Mouse (Mus musculus): Measurements from ENCODE around the gene Extl1. TPM values are rescaled to one million over a fixed set of nuclear protein-coding genes. Genes with fewer than 3 reads are reported as not detected.
"Not testable (repeated sequence)": the region's sequence is repeated elsewhere in the genome, so short reads cannot be mapped to it uniquely, and the experiment has no call there.

Extl1 gene
- total RNA-seq, 2 experiments from 2014 or later = not detected

DNA sequence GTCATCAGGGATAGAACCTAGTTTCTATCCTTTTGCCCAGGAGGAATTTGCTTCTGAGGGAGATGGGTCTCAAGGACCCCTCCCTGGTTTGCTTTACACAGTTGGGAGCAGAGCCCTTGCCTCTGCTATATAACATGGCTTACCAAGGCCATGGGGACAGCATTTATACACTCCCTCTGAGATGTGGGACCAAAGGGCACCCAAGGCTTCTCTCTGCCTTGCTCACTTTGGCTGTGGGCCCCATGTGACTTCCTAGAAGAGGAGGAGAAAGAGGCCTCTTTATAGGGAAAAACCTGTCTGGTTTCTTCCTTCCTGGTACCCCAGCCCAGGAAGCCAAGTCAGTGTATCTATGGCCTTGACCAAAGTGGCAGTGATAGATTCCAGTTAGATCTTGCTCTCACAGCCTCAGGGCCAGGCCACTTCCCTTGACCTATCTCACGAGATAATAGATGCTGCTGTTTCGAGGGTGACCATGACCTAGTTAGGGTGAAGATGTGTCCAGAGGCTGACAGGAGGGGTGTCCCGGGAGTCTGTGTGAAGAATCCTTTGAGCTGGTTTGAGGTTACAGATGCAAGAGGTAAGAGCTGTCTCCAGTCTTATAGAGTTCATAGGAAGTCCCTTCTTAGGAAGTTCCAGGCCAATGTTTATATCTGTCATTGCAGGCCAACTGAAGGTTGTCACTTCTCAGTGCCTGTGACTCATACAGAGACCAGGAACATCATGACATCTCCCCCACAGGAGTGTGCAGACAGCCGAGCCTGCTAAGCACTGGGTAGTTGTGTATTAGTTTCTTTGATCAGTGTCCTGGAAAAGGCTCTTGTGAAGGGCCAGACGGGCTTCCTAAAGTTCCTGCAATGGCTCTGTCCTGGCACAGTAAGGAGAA is 29.9 kb downstream of the Extl1 start:
- ATAC-seq (replicated peaks; ENCODE audit: poor library complexity, severe bottlenecking) = no peak

DNA sequence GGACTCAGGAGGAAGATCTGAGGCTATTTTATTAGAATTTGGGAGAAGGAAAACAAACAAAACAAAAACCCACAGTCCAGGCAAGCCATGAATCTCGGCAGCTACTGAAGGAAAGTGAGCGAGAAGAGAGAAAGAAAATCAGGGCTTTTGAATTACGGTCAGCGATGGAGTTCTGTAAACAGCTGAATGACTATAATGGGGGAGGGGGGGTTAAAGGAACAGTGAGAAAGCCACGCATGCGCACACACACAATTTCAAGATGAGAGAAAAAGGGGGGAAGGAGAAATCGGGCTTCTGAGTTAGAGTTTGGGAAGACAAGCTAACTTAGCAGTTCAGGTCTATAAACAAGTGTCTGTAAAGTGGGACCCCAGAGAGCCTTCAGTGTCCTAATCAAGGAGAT is 30.7 kb downstream of the Extl1 start:
- no peak for ATAC-seq (replicated peaks; ENCODE audit: poor library complexity, severe bottlenecking)

- no peak for ATAC-seq (replicated peaks; ENCODE audit: poor library complexity, severe bottlenecking)
These were observed 31.4 kb downstream of the Extl1 start for GRCm38 (mm10) chr4:134352261-134352707.

DNA sequence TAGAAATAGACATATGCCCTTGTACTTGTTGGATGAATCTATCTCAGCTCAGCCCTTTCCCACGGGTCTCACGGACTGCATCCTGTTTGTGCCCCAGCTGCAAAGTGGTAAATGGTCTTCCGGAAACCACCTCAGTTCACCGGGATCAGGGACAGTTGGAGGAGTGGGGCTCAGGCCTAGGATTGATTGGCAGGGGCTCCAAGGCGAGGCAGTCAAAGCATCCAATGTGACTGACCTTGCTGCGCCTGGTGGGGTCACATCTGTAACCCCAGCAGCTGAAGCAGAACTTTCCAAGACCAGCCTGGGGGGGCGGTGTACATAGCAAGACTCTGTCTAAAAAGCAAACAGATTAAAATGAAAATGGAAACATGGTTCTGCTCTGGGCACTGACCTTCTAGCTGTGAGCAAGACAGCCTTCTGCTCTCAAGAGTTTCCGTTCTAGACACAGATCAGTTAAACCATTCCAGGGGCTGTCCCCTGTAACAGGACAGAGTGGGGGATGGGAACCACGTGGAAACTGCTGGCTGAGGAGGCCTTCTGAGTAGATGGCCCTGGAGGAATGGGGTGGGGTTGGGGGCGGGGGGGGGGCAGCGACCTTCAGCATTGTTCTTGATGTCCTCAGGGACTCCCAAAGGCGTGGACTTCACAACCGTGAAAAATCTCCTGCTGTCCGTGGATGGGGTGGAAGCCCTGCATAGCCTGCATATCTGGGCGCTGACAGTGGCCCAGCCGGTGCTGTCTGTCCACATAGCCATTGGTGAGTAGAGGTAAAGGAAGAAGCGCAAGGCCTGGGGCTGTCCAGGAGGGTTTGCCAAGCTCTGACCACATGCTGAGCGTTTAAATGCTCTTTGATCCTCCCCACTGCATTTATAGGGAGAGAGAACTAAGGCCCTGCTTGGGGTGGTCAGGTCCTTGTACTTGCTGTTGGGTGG is 32.1 kb downstream of the Extl1 start:
- no peak for ATAC-seq (replicated peaks; ENCODE audit: poor library complexity, severe bottlenecking)

DNA sequence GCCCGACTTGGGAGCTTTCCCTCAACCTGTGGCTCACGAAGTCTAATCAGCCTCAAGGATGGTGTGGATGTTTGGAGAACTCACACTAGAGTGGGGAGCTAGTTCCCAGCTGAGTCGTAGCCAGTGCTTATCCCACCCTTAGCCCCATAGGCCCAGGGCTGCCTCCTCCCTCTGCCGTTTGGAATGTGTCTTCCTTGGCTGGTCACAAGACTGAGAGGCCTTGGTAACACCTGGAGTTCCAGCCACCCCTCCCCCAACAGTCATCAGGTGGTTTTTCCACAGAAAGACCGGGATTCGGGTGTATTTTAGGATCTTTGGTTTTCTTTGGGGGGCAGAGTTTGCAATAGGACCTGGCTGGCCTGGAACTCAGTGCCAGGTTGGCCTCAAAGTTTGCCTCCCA is 33.0 kb downstream of the Extl1 start:
- ATAC-seq (replicated peaks; ENCODE audit: poor library complexity, severe bottlenecking) = no peak

- no peak for ATAC-seq (replicated peaks; ENCODE audit: poor library complexity, severe bottlenecking)
These were observed 33.8 kb downstream of the Extl1 start for GRCm38 (mm10) chr4:134349829-134350228.

DNA sequence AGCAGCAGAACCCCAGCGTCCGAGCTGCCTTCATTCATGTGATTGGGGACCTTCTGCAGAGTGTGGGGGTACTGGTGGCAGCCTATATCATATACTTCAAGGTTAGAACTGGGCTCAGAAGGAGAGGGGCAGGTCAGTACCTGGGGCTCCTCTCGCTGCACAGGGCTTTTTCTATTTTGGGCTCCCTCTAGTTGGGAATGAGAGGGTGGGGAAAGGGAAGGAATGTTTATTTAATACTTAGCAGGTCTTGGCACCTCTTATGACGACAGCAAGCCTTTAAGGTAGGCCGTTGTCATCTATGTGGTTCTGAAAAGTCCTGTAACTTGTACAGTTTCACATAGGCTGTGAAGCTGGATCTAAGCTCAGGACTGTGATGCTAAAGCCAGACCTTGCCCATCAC is 35.1 kb downstream of the Extl1 start:
- no peak for ATAC-seq (replicated peaks; ENCODE audit: poor library complexity, severe bottlenecking)

GRCm38 (mm10) chr4:134348078-134348477 is 35.6 kb downstream of the Extl1 start:
- no peak for ATAC-seq (replicated peaks; ENCODE audit: poor library complexity, severe bottlenecking)

DNA sequence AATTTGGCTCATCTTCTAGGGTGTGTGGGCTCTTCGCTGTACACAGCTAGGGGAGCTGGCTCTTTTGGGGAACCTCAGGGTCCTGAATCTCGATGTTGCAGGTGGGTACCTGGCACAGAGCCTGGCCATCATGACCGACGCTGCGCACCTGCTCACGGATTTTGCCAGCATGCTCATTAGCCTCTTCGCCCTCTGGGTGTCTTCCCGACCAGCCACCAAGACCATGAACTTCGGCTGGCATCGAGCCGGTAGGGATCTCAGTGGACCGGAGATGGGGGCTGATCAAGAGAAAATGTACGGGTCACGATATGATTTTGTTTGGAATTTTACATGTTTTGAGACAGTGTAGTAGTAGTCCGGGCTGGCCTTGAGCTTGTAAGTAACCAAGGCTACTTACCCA is 37.8 kb downstream of the Extl1 start:
- ATAC-seq (replicated peaks; ENCODE audit: poor library complexity, severe bottlenecking) = no peak

GRCm38 (mm10) chr4:134344620-134345019 is 39.0 kb downstream of the Extl1 start:
- no peak for ATAC-seq (replicated peaks; ENCODE audit: poor library complexity, severe bottlenecking)

DNA sequence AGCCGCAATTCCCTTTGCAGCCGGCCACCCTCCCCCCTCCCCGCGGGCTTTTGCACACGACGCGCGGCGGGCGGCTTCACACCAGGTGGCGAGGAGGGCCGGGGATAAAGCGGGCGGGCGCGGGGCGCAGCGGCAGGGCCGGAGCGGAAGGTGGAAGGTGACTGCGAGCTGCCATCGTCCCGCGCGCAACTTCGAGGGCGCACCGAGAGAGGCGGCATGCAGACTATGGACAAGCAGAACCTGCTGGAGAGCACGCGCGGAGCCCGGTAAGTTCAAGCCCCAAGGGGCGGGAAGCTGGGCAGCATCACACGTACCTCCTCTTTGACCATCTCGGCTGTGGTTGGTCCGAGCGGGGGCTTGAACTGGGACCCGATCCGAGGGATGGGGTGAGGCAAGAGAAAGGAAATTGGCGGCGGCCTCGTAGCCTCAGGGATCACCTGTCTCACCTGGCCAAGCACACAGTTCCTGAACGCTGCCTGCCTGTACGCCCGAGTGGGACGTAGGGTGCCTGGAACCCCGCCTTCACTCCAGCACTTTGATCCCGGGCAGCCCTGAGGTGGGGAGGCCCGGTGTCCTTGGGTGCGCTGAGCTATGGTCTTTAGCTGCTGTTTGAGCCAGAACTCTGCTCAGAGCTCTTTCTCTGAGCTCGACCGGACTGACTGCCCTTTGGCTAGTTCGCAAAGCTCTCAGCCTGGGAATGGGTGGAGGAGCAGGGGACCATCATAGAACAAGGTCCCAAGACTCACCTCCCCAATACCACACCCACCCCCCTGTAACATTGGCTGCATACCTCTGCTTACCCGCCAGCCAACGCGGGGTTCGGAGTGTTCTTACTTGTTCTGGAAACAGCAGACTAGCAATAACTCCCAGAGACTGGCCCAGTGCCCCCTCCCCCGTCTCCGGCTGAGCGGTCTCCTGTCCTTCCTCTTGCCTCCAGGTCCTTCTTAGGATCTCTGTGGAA is 40.3 kb downstream of the Extl1 start, which contains the start of gene Slc30a2:
Gene Slc30a2, plus strand, starts transcription at position 111 of the 961 bp plus-strand sequence.
- peak; percentile 42 for ATAC-seq (replicated peaks; ENCODE audit: poor library complexity, severe bottlenecking)

GRCm38 (mm10) chr4:134342213-134342779 is 41.4 kb downstream of the Extl1 start:
- ATAC-seq (replicated peaks; ENCODE audit: poor library complexity, severe bottlenecking) = peak; percentile 22

- not testable (repeated sequence) for ATAC-seq (replicated peaks; ENCODE audit: poor library complexity, severe bottlenecking)
These were observed 42.4 kb downstream of the Extl1 start for GRCm38 (mm10) chr4:134341231-134341630.

GRCm38 (mm10) chr4:134330281-134330680 is 53.4 kb downstream of the Extl1 start:
- ATAC-seq (replicated peaks; ENCODE audit: poor library complexity, severe bottlenecking) = no peak

GRCm38 (mm10) chr4:134328832-134329231 is 54.8 kb downstream of the Extl1 start:
- no peak for ATAC-seq (replicated peaks; ENCODE audit: poor library complexity, severe bottlenecking)

- ATAC-seq (replicated peaks; ENCODE audit: poor library complexity, severe bottlenecking) = no peak
These were observed 55.5 kb downstream of the Extl1 start for GRCm38 (mm10) chr4:134328151-134328550.

- no peak for ATAC-seq (replicated peaks; ENCODE audit: poor library complexity, severe bottlenecking)
These were observed 56.7 kb downstream of the Extl1 start for GRCm38 (mm10) chr4:134326859-134327530.

GRCm38 (mm10) chr4:134324655-134325054 is 59.0 kb downstream of the Extl1 start:
- ATAC-seq (replicated peaks; ENCODE audit: poor library complexity, severe bottlenecking) = no peak

DNA sequence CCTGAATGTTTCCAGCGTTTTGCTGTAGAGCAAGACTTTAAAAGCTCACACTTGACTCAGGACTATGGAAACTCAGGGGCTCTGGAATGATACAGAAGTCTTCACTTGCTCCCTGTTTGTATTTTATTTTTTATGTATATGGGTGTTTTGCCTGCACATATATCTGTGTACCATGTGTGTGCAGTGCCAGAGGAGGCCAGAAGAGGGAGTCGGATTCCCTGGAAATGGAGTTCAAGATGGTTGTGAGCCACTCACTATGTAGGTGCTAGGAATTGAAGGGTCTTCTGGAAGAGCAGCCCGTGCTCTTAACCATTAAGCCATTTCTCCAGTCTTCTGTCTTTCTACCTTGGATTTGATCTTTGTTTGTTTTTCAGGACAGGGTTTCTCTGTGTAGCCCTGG is 62.1 kb downstream of the Extl1 start:
- ATAC-seq (replicated peaks; ENCODE audit: poor library complexity, severe bottlenecking) = no peak

Data from granulocyte monocyte progenitor cell, adult 5-6 weeks (primary cell).